Mouse (Mus musculus): ENCODE results near the gene 1700003E16Rik. TPM values are rescaled to one million over a fixed set of nuclear protein-coding genes. Genes with fewer than 3 reads are reported as not detected.

Gene 1700003E16Rik
- total RNA-seq, 2 experiments from 2014 or later: 0.13 TPM; not detected in 1

GRCm38 (mm10) chr6:83186946-83187345 lies 30.7 kb downstream of the 1700003E16Rik start:
- no peak for DNase-seq
- intact Hi-C loops (cut with DNase I): no loop called here

GRCm38 (mm10) chr6:83193571-83193970 lies 37.4 kb downstream of the 1700003E16Rik start:
- intact Hi-C loops (cut with DNase I): no loop called here
- no peak for DNase-seq

GRCm38 (mm10) chr6:83197345-83198004 lies 41.3 kb downstream of the 1700003E16Rik start:
- DNase-seq: no peak
- intact Hi-C loops (cut with DNase I): no loop called here

GRCm38 (mm10) chr6:83203320-83203719 lies 47.1 kb downstream of the 1700003E16Rik start:
- DNase-seq: no peak
- intact Hi-C loops (cut with DNase I): no loop called here

- intact Hi-C loops (cut with DNase I): no loop called here
- DNase-seq: no peak
Observed at GRCm38 (mm10) chr6:83205851-83206250, 49.6 kb downstream of the 1700003E16Rik start.

- intact Hi-C loops (cut with DNase I): no loop called here
- DNase-seq: no peak
Observed at GRCm38 (mm10) chr6:83206321-83206720, 50.1 kb downstream of the 1700003E16Rik start.

- no peak for DNase-seq
- intact Hi-C loops (cut with DNase I): no loop called here
Observed at GRCm38 (mm10) chr6:83207361-83208049, 51.3 kb downstream of the 1700003E16Rik start.

- no peak for DNase-seq
- intact Hi-C loops (cut with DNase I): no loop called here
Observed at GRCm38 (mm10) chr6:83208050-83208400, 51.8 kb downstream of the 1700003E16Rik start.

- intact Hi-C loops (cut with DNase I): loop anchor here (5.0 kb wide), 1 partner anchor 67 kb away; no protein-coding TSS in a partner anchor
- DNase-seq: no peak
Observed at GRCm38 (mm10) chr6:83210495-83210894, 54.3 kb downstream of the 1700003E16Rik start.

- DNase-seq: no peak
- intact Hi-C loops (cut with DNase I): loop anchor here (5.0 kb wide), 1 partner anchor 66 kb away; no protein-coding TSS in a partner anchor
Observed at GRCm38 (mm10) chr6:83211526-83211925, 55.3 kb downstream of the 1700003E16Rik start.

Other genes with a start within 250 kb of the 1700003E16Rik start
- under 1 TPM; 0.10 to 0.15 TPM for gene Sema4f, start 216.6 kb upstream of the 1700003E16Rik start, total RNA-seq (2021)
- gene M1ap, start 209.5 kb upstream of the 1700003E16Rik start, total RNA-seq (2021): not detected
- gene Dok1, start 122.9 kb upstream of the 1700003E16Rik start, total RNA-seq (2021): 1 to 10 TPM; 2.4 to 2.5 TPM
- gene Loxl3, start 122.2 kb upstream of the 1700003E16Rik start, total RNA-seq (2021): 1 to 10 TPM; 2.9 to 3.1 TPM
- 10 to 100 TPM; 82.8 to 88.8 TPM for gene Aup1, start 101.9 kb upstream of the 1700003E16Rik start, total RNA-seq (2021)
- 10 to 100 TPM; 16.7 to 18.3 TPM for gene Htra2, start 101.1 kb upstream of the 1700003E16Rik start, total RNA-seq (2021)
- gene Dqx1, start 98.6 kb upstream of the 1700003E16Rik start, total RNA-seq (2021): under 1 TPM; 0.26 to 0.32 TPM
- not detected for gene Tlx2, start 86.1 kb upstream of the 1700003E16Rik start, total RNA-seq (2021)
- 1 to 10 TPM; 4.5 to 7.4 TPM for gene Pcgf1, start 78.5 kb upstream of the 1700003E16Rik start, total RNA-seq (2021)
- gene Lbx2, start 70.0 kb upstream of the 1700003E16Rik start, total RNA-seq (2021): under 1 TPM in 1 of 2 experiments, not detected in 1; 0.56 TPM
- gene Ccdc142, start 54.8 kb upstream of the 1700003E16Rik start, total RNA-seq (2021): 1 to 10 TPM; 1.2 to 3.1 TPM
- 1 to 10 TPM in 1 of 2 experiments, under 1 TPM in 1; 0.69 to 1.0 TPM for gene Gm42688, start 54.8 kb upstream of the 1700003E16Rik start, total RNA-seq (2021)
- 100 to 1,000 TPM in 1 of 2 experiments, 10 to 100 TPM in 1; 91.0 to 103 TPM for gene Mrpl53, start 47.4 kb upstream of the 1700003E16Rik start, total RNA-seq (2021)
- gene Mogs, start 40.9 kb upstream of the 1700003E16Rik start, total RNA-seq (2021): 1 to 10 TPM; 4.4 to 4.5 TPM
- 10 to 100 TPM; 35.4 to 35.8 TPM for gene Wbp1, start 34.8 kb upstream of the 1700003E16Rik start, total RNA-seq (2021)
- 10 to 100 TPM; 14.3 to 14.5 TPM for gene Ino80b, start 31.0 kb upstream of the 1700003E16Rik start, total RNA-seq (2021)
- 10 to 100 TPM; 11.3 to 13.8 TPM for gene Rtkn, start 20.9 kb upstream of the 1700003E16Rik start, total RNA-seq (2021)
- gene Wdr54, start within 50 bp of the 1700003E16Rik start, total RNA-seq (2021): 1 to 10 TPM in 1 of 2 experiments, under 1 TPM in 1; 0.92 to 1.3 TPM
- 100 to 1,000 TPM; 128 to 135 TPM for gene Dctn1, start 9.5 kb downstream of the 1700003E16Rik start, total RNA-seq (2021)
- gene Slc4a5, start 63.4 kb downstream of the 1700003E16Rik start, total RNA-seq (2021): not detected
- 1 to 10 TPM; 4.3 to 8.2 TPM for gene Mthfd2, start 169.5 kb downstream of the 1700003E16Rik start, total RNA-seq (2021)
- gene Mob1a, start 169.6 kb downstream of the 1700003E16Rik start, total RNA-seq (2021): 1 to 10 TPM; 9.5 to 9.8 TPM
- gene Bola3, start 192.7 kb downstream of the 1700003E16Rik start, total RNA-seq (2021): 100 to 1,000 TPM; 223 to 243 TPM